Mouse (Mus musculus) lung, adult 18-20 months (tissue): ENCODE measurements around the gene Slc6a5.

Experiments used
- DNase-seq, 2 experiments: peaks; one replicate each; pipeline ENCODE4 v3.0.0; 2022; ENCODE audit warnings: mixed read lengths in 2 of 2

Gene Slc6a5

GRCm38 (mm10) chr7:49985947-49986346, 76.0 kb downstream of the Slc6a5 start:
- DNase-seq: no peak

- DNase-seq: no peak
These were observed 89.4 kb downstream of the Slc6a5 start for GRCm38 (mm10) chr7:49999321-49999720.

GRCm38 (mm10) chr7:50005268-50005667, 95.3 kb downstream of the Slc6a5 start:
- no peak for DNase-seq
